Mouse (Mus musculus) CH12.LX (cell line): ENCODE measurements around the gene Itga6. TPM values are rescaled to one million over a fixed set of nuclear protein-coding genes. Genes with fewer than 3 reads are reported as not detected.

ENCODE experiments used
- DNase-seq: peaks from one replicate; pipeline ENCODE4 v3.0.0-alpha.2; 2013; ENCODE audit errors: extremely low read depth
- H3K27ac ChIP-seq: 2 replicates; pipeline ENCODE4 v1.5.1; 2012; ENCODE audit warnings: low read depth, mild to moderate bottlenecking, control low read depth, moderate library complexity; ENCODE audit not compliant: insufficient read depth
- H3K27me3 ChIP-seq: replicated peaks from 2 replicates; pipeline ENCODE3; 2012; ENCODE audit warnings: inconsistent platforms
- H3K36me3 ChIP-seq, 2 experiments: replicated peaks in 1 of 2; 2 replicates each; pipeline versions ENCODE3 to v1.6.1; 2012; ENCODE audit warnings: inconsistent platforms in 1 of 2, low read length in 1 of 2, mild to moderate bottlenecking in 1 of 2, mixed read lengths in 1 of 2, moderate library complexity in 1 of 2; ENCODE audit not compliant: control insufficient read depth in 1 of 2, insufficient read depth in 1 of 2
- H3K4me1 ChIP-seq, 2 experiments: 2 replicates each; pipeline ENCODE4 v1.6.1; 2012; ENCODE audit warnings: inconsistent platforms in 1 of 2, moderate library complexity in 1 of 2; ENCODE audit not compliant: insufficient read depth in 2 of 2, control insufficient read depth in 1 of 2
- H3K4me2 ChIP-seq: 2 replicates; pipeline ENCODE4 v1.6.1; 2012; ENCODE audit warnings: low read depth, mild to moderate bottlenecking, control low read depth; ENCODE audit not compliant: poor library complexity, insufficient read depth, severe bottlenecking
- H3K4me3 ChIP-seq, 3 experiments: fragments of 150-350 bp in 1 of 3; sonication (generic) in 1 of 3; replicated peaks in 1 of 3; 2 replicates each; pipeline versions ENCODE3 to v1.5.1; 2011 to 2012; ENCODE audit warnings: low read depth in 2 of 3, low read length in 2 of 3, mild to moderate bottlenecking in 2 of 3, moderate library complexity in 2 of 3, control low read depth in 1 of 3, improper control_type of control experiment in 1 of 3, inconsistent platforms in 1 of 3, mixed read lengths in 1 of 3; ENCODE audit not compliant: poor library complexity in 1 of 3
- H3K79me2 ChIP-seq: replicated peaks from 2 replicates; pipeline ENCODE4 v1.6.1; 2012; ENCODE audit warnings: mild to moderate bottlenecking, moderate library complexity; ENCODE audit not compliant: control insufficient read depth, poor library complexity, insufficient read depth, severe bottlenecking; ENCODE audit errors: extremely low read depth
- H3K9ac ChIP-seq: 2 replicates; pipeline ENCODE4 v1.6.1; 2012; ENCODE audit warnings: low read depth, mild to moderate bottlenecking, control low read depth, moderate library complexity; ENCODE audit not compliant: insufficient read depth
- H3K9me3 ChIP-seq: replicated peaks from 2 replicates; pipeline ENCODE3; 2012; ENCODE audit warnings: low read length, inconsistent platforms, mixed read lengths
- ELF1 ChIP-seq: IDR thresholded peaks from 2 replicates; pipeline ENCODE4 v1.6.1; 2014; ENCODE audit warnings: low read depth, mild to moderate bottlenecking, inconsistent platforms, low read length, improper control_type of control experiment
- GABPA ChIP-seq: IDR thresholded peaks from 2 replicates; pipeline ENCODE4 v1.6.1; 2012; ENCODE audit warnings: low read depth, low read length, improper control_type of control experiment, inconsistent platforms; ENCODE audit not compliant: insufficient replicate concordance
- HCFC1 ChIP-seq: IDR thresholded peaks from 2 replicates; pipeline ENCODE4 v1.6.1; 2012; ENCODE audit warnings: low read depth, mild to moderate bottlenecking, inconsistent platforms, low read length, improper control_type of control experiment
- KAT2A ChIP-seq: IDR thresholded peaks from 2 replicates; pipeline ENCODE4 v1.6.1; 2012; ENCODE audit warnings: low read length, improper control_type of control experiment, inconsistent platforms; ENCODE audit not compliant: insufficient replicate concordance
- MAFK ChIP-seq: IDR thresholded peaks from 2 replicates; pipeline ENCODE4 v1.6.1; 2011; ENCODE audit warnings: low read length, improper control_type of control experiment; ENCODE audit not compliant: insufficient replicate concordance
- MEF2A ChIP-seq: IDR thresholded peaks from 2 replicates; pipeline ENCODE4 v1.6.1; 2014; ENCODE audit warnings: low read depth, mild to moderate bottlenecking, inconsistent platforms, low read length, improper control_type of control experiment, borderline replicate concordance
- NELFE ChIP-seq: IDR thresholded peaks from 2 replicates; pipeline ENCODE4 v1.6.1; 2011; ENCODE audit warnings: low read depth, low read length, improper control_type of control experiment
- PAX5 ChIP-seq: IDR thresholded peaks from 2 replicates; pipeline ENCODE4 v1.6.1; 2012; ENCODE audit warnings: low read length, inconsistent platforms, mixed read lengths
- RAD21 ChIP-seq: IDR thresholded peaks from 2 replicates; pipeline ENCODE4 v1.6.1; 2011; ENCODE audit warnings: low read depth, mild to moderate bottlenecking, low read length, improper control_type of control experiment, moderate library complexity
- RCOR1 ChIP-seq: conservative IDR thresholded peaks from 2 replicates; pipeline ENCODE4 v1.6.1; 2012; ENCODE audit warnings: low read depth, mild to moderate bottlenecking, inconsistent platforms, low read length, improper control_type of control experiment
- TBP ChIP-seq: conservative IDR thresholded peaks from 2 replicates; pipeline ENCODE4 v1.6.1; 2011; ENCODE audit warnings: low read depth, low read length, improper control_type of control experiment
- USF1 ChIP-seq: IDR thresholded peaks from 2 replicates; pipeline ENCODE4 v1.6.1; 2014; ENCODE audit warnings: low read depth, mild to moderate bottlenecking, inconsistent platforms, low read length, improper control_type of control experiment
- USF2 ChIP-seq: conservative IDR thresholded peaks from 2 replicates; pipeline ENCODE4 v1.6.1; 2011; ENCODE audit warnings: low read depth, low read length, improper control_type of control experiment
- ZMIZ1 ChIP-seq: IDR thresholded peaks from 2 replicates; pipeline ENCODE4 v1.6.1; 2012; ENCODE audit warnings: low read depth, mild to moderate bottlenecking, inconsistent platforms, low read length, improper control_type of control experiment
- ZNF384 ChIP-seq: IDR thresholded peaks from 2 replicates; pipeline ENCODE4 v1.6.1; 2012; ENCODE audit warnings: low read depth, low read length, improper control_type of control experiment, inconsistent platforms
- dilution Hi-C: fragments of 300-500 bp; cut with MboI; formaldehyde crosslinking; loops from 2 replicates; pipeline ENCODE4 v1.14.3; 2020; ENCODE audit warnings: low sequenced_read_pairs; ENCODE audit not compliant: extremely low pct_unique_long_range_greater_than_20kb, extremely low pct_ligation_motif_present
- in situ Hi-C: fragments of 300-500 bp; cut with MboI; formaldehyde crosslinking; loops from 3 replicates; pipeline ENCODE4 v1.14.3; 2019; ENCODE audit warnings: low sequenced_read_pairs, low pct_ligation_motif_present, low pct_unique_long_range_greater_than_20kb, mixed read lengths
- polyA plus RNA-seq: library from polyadenylated mRNA; unstranded; fragments of >175 nt; gene quantifications from 2 replicates; pipeline ENCODE4 v1.2.1, GENCODE M21; 2012; ENCODE audit warnings: low read depth; ENCODE audit not compliant: insufficient read length
- total RNA-seq, 2 experiments: library from RNA; depleted of rRNA; stranded (reverse); fragments of 300-350 nt in 1 of 2; fragments of >200 nt in 1 of 2; gene quantifications; 2 replicates each; pipeline ENCODE4 v1.2.3; 2012 to 2014

Gene Itga6
- total and polyA plus RNA-seq, 3 experiments: 6.1 to 13.9 (median 10.9) TPM

- no peak overlapping the region for H3K27ac ChIP-seq
- H3K36me3 ChIP-seq: peaks cover 0 to 12% of the 10 kb centered on the region in 2 experiments
- H3K79me2 ChIP-seq: no peaks in the 10 kb centered on the region
- H3K9ac ChIP-seq: no peak overlapping the region
- in situ Hi-C loops: no loop called here
- no peak overlapping the region for H3K4me3 ChIP-seq
- no peak overlapping the region for H3K4me2 ChIP-seq
- no peaks in the 10 kb centered on the region for H3K9me3 ChIP-seq
- no peaks in the 10 kb centered on the region for H3K27me3 ChIP-seq
- dilution Hi-C loops: no loop called here
- TF ChIP-seq TBP (no peak), ZNF384 (no peak), USF2 (no peak), ZMIZ1 (no peak), MEF2A (no peak), MAFK (no peak)
- no peak for DNase-seq
- H3K4me1 ChIP-seq: peaks cover 0 to 11% of the 10 kb centered on the region in 2 experiments; a peak in 2 of 4 replicates
Observed at GRCm38 (mm10) chr2:71828928-71829327, 83.5 kb downstream of the Itga6 start.

- Histone ChIP-seq H3K4me1 (peaks cover 4 to 35% of the 10 kb centered on the region in 2 experiments; a peak in 3 of 4 replicates), H3K9me3 (no peaks in the 10 kb centered on the region), H3K36me3 (peaks cover 0 to 9% of the 10 kb centered on the region in 2 experiments), H3K27me3 (no peaks in the 10 kb centered on the region), H3K27ac (no peak overlapping the region), H3K4me3 (no peak overlapping the region), H3K79me2 (no peaks in the 10 kb centered on the region), H3K9ac (no peak overlapping the region), H3K4me2 (no peak overlapping the region)
- dilution Hi-C loops (no loop called here), in situ Hi-C loops (no loop called here)
- DNase-seq: no peak
- TF ChIP-seq KAT2A (no peak), RCOR1 (no peak), ELF1 (no peak), PAX5 (no peak), GABPA (no peak), HCFC1 (no peak), USF2 (no peak), RAD21 (no peak), USF1 (no peak), ZNF384 (no peak), NELFE (no peak)
Observed at GRCm38 (mm10) chr2:71833626-71834025, 88.2 kb downstream of the Itga6 start.
